Mouse (Mus musculus) left cerebral cortex, adult 18-20 months (tissue): ENCODE results near the gene Rbbp4. TPM values are rescaled to one million over a fixed set of nuclear protein-coding genes. Genes with fewer than 3 reads are reported as not detected.
"Not testable (repeated sequence)": the region's sequence is repeated elsewhere in the genome, so short reads cannot be mapped to it uniquely, and the experiment has no call there.

ENCODE experiments used
- DNase-seq, 2 experiments: peaks; one replicate each; pipeline ENCODE4 v3.0.0; 2021 to 2022; ENCODE audit warnings: low spot score in 2 of 2, mixed read lengths in 1 of 2
- long read RNA-seq, 2 experiments: library from polyadenylated mRNA; stranded (forward); transcript quantifications; one replicate each; pipeline ENCODE4 v2.0.0; 2021
- total RNA-seq, 2 experiments: library from RNA; stranded (reverse); gene quantifications; 2 replicates each; pipeline ENCODE4 v1.2.3; 2021

Gene Rbbp4
- 100 to 1,000 TPM; 122 to 129 TPM for total RNA-seq
- long read RNA-seq, experiment 1, full-length matches to known transcripts: 5 of 31 reads
- long read RNA-seq, experiment 1, partial matches to known transcripts: 3 of 31 reads
- long read RNA-seq, experiment 1, other reads (novel, unspliced or antisense): 23 of 31 reads
- long read RNA-seq, experiment 2, full-length matches to known transcripts: 10 of 34 reads
- long read RNA-seq, experiment 2, partial matches to known transcripts: 1 of 34 reads
- long read RNA-seq, experiment 2, other reads (novel, unspliced or antisense): 23 of 34 reads

GRCm38 (mm10) chr4:129335216-129336074, at the start of gene Rbbp4, which contains the start of gene Zbtb8os:
Gene Rbbp4, minus strand, starts transcription at chr4:129335370.
Gene Zbtb8os, plus strand, starts transcription at chr4:129335695.
- peak; percentile 90 to 96 for DNase-seq

- DNase-seq: no peak
Observed at GRCm38 (mm10) chr4:129384440-129384839, 49.3 kb upstream of the Rbbp4 start.

- DNase-seq: no peak
Observed at GRCm38 (mm10) chr4:129383586-129383985, 48.4 kb upstream of the Rbbp4 start.

- no peak for DNase-seq
Observed at GRCm38 (mm10) chr4:129382488-129382887, 47.3 kb upstream of the Rbbp4 start.

GRCm38 (mm10) chr4:129382029-129382428, 46.9 kb upstream of the Rbbp4 start:
- DNase-seq: no peak

GRCm38 (mm10) chr4:129381148-129381547, 46.0 kb upstream of the Rbbp4 start:
- no peak for DNase-seq

- DNase-seq: no peak
Observed at GRCm38 (mm10) chr4:129379805-129380204, 44.6 kb upstream of the Rbbp4 start.

GRCm38 (mm10) chr4:129377601-129378390, 42.6 kb upstream of the Rbbp4 start, which contains the start of gene Zbtb8a:
Gene Zbtb8a, minus strand, starts transcription at chr4:129378116.
- peak; percentile 23 to 31 for DNase-seq

GRCm38 (mm10) chr4:129376961-129377545, 41.9 kb upstream of the Rbbp4 start:
- DNase-seq: peak; percentile 15 to 37

- no peak for DNase-seq
Observed at GRCm38 (mm10) chr4:129375821-129376220, 40.7 kb upstream of the Rbbp4 start.

- DNase-seq: no peak
Observed at GRCm38 (mm10) chr4:129375000-129375399, 39.8 kb upstream of the Rbbp4 start.

GRCm38 (mm10) chr4:129374219-129374755, 39.1 kb upstream of the Rbbp4 start:
- DNase-seq: no peak

GRCm38 (mm10) chr4:129373202-129373976, 38.2 kb upstream of the Rbbp4 start:
- no peak for DNase-seq

GRCm38 (mm10) chr4:129371391-129371790, 36.2 kb upstream of the Rbbp4 start:
- no peak for DNase-seq

GRCm38 (mm10) chr4:129365224-129365623, 30.1 kb upstream of the Rbbp4 start:
- DNase-seq: no peak

GRCm38 (mm10) chr4:129364379-129364778, 29.2 kb upstream of the Rbbp4 start:
- DNase-seq: no peak

- no peak for DNase-seq
Observed at GRCm38 (mm10) chr4:129363463-129363862, 28.3 kb upstream of the Rbbp4 start.

- DNase-seq: no peak
Observed at GRCm38 (mm10) chr4:129362771-129363170, 27.6 kb upstream of the Rbbp4 start.

GRCm38 (mm10) chr4:129362238-129362637, 27.1 kb upstream of the Rbbp4 start:
- DNase-seq: not testable (repeated sequence)

GRCm38 (mm10) chr4:129357613-129358163, 22.5 kb upstream of the Rbbp4 start:
- DNase-seq: no peak
